Mouse (Mus musculus) ES-E14 (cell line): ENCODE data around the gene C130073F10Rik.

Source experiments
- CHD2 ChIP-seq: IDR thresholded peaks from 2 replicates; pipeline ENCODE4 v1.6.1; 2014; ENCODE audit warnings: mild to moderate bottlenecking, low read depth, low read length, inconsistent platforms
- HCFC1 ChIP-seq: IDR thresholded peaks from 2 replicates; pipeline ENCODE4 v1.6.1; 2012; ENCODE audit warnings: low read length, inconsistent platforms, borderline replicate concordance; ENCODE audit not compliant: insufficient read depth
- MAFK ChIP-seq: IDR thresholded peaks from 2 replicates; pipeline ENCODE4 v1.6.1; 2014; ENCODE audit warnings: mild to moderate bottlenecking, low read depth, low read length, inconsistent platforms; ENCODE audit not compliant: insufficient read depth
- ZC3H11A ChIP-seq: IDR thresholded peaks from 2 replicates; pipeline ENCODE4 v1.6.1; 2012; ENCODE audit warnings: low read depth, mild to moderate bottlenecking, inconsistent platforms, low read length, borderline replicate concordance
- ZNF384 ChIP-seq: IDR thresholded peaks from 2 replicates; pipeline ENCODE4 v1.6.1; 2012; ENCODE audit warnings: low read depth, low read length, inconsistent platforms

- no peak for TF ChIP-seq MAFK
- TF ChIP-seq ZC3H11A = peak; percentile 100
- no peak for TF ChIP-seq CHD2
- TF ChIP-seq HCFC1 = no peak
- TF ChIP-seq ZNF384 = peak; percentile 37; the same call in 1 of the 2 replicates
Observed at GRCm38 (mm10) chr4:101860873-101861272, 32.7 kb downstream of the C130073F10Rik start.
